Mouse (Mus musculus): Measurements from ENCODE around the gene Aplp1.

The Aplp1 gene

DNA sequence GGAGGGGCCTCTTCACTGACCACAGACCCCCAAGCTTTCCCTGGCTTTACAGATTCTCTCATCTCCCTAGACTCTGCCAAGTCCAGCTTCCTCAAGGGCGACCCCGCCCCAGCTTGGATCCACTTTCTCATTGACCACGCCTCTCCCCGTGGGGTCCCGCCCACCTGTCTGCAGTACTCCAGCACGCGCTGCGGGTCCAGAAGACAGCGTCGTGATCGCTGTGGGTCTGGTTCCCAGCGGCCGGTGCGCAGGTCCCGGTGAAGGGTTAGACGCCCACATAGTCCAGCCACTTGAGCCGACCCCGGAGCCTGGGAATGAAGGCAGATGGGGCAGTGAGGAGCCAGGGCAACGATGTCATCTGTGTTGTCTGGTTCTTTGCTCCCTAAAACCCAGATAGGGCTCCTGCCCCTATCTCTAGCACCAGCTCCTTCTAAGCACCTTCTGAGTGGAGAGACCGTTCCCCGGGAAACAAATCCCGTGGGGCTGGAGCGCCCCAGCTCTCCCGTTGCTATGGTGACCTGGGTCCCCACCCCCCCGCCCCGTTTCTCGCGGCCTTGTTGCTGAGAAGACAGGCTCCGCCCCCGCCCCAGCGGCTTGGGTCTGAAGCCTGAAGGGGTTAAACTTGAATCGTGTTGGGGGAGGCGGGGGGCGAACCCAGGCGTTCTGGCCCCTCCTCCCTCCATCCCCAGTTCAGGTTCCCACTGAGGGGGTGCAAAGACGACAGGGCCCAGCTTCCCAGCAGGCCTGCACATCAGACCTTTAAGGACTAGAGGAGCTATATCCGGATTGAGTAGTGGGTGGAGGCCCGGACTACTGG lies 973 bp downstream of the Aplp1 start:
- DNase-seq: peak; percentile 88

DNA sequence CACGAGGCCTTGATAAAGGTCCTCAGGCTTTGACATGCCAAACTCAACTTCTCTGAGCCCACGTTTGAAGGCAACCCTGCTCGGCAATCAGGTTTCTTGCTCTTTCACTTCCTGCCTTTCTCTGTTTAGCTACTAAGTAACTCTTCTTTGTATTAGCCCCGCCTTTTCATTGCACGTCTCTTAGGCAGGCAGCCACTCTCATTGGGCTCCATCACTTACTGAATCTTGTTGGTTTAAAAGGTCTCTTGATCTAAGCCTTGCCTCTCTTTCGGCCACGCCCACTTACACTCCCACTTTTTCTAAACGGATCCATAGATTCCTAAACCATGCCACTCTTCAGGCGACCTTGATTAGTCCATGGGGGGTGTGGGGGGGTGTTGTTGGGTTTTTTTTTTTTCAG lies 1.6 kb downstream of the Aplp1 start:
- no peak for DNase-seq

DNA sequence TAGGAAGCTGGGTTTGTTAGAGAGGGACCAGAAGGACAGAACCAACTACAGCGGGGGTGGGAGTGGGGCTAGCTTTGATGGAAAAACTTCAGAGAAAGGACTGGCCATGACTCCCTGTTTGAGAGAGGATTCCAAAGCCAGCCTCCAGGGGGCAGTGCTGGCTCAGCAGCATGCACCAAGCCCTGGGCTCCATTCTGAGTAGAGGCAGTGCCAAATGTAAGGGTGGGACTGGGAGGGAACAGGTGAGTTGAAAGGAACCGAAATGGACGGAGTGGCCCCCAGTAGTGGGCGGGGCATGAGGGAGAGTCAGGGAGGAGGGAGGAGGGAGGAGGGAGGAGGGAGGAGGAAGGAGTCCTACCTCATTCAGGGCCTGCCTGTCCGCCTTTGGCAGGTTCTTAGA lies 4.6 kb downstream of the Aplp1 start:
- no peak for DNase-seq

DNA sequence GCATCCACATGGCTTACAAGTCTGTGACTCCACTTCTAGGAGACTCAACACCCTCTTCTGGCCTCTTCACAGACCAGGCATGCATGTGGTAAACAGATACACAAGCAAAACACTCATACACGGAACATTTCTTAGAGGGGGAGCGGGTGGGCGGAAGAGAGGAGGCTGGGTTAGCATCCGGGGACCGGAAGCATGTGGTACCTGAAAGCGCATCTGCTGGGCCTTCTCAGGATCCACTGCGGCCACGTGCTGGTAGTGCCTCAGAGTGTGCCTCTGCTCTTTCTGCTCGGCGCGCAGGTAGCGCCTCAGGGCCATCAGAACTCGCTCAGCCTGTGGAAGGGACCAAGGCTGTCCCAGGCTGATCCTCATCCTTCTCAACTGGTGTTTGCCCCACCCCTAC lies 5.6 kb downstream of the Aplp1 start:
- no peak for DNase-seq

DNA sequence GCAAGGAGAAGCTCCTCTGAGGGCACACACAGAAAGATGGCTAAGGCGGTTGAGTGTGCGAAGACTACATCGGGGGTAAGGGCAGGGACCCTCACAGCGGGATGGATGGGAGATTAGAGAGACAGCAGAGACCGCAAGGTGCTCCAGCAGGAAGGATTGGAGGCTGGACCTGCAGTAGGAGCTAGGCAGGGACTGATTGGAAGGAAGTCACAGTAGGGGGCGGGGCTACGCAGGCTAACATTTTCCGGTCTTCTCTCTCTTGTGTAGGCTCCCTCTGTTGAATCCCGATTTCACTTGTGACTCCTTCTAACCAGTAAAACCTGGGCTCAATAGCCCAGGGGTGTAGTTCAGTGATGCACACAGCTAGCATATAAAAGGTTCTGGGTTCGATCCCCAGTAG lies 8.5 kb downstream of the Aplp1 start:
- no peak for DNase-seq

DNA sequence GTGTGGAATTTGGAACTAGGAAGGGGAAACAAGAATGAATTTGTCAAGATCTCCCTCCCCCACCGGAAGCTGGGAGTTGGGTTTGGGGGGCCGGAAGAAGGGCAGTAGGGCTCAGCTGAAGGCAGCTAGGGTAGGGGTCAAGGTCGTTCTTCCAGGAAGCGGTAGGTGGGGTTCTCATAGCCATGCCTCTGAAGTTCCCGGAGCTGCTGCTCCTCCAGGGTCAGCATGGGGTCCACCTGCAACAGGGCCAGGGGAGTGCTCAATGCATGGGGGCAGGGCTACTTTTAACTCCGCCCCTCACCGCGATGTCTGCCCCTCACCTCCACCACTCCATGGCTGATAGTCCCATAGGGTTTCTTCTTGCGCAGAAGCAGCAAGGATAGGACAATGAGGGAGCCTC lies 10.2 kb downstream of the Aplp1 start:
- no peak for DNase-seq

DNA sequence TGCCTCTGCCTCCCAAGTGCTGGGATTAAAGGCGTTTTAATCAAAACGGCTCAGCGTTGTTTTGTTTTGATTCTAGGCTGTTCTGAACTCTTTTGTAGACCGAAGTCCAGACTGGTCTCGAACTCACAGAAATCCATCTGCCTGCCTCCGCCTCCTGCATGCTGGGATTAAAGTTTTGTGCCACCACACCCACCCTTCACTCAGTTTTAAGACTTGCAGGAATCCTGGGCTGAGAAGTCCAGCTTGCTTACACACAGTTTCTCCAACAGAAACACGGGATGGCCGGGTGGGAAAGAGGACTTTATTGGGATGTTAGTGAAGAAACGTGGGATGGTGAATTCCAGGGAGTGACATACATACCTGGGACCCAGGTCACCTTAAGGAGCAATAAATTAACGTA lies 10.6 kb downstream of the Aplp1 start:
- no peak for DNase-seq

DNA sequence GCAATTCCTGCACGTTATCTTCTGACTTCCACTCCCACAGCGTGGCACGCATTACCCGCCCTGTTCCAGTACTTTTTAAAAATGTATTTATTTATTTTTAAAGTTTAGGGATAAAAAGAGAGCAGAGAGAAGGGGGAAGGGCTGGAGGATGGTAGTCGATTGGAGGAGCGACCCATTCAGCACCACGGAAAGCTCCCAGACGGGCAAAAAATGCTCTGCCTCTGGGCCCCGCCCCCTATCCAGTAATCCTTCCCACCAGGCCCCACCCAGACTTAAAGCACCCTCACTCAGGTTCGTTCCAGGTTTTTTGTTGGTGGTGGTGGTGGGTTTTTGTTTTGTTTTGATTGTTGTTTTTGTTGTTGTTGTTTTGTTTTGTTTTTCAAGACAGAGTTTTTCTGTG lies 11.1 kb downstream of the Aplp1 start:
- DNase-seq: no peak

DNA sequence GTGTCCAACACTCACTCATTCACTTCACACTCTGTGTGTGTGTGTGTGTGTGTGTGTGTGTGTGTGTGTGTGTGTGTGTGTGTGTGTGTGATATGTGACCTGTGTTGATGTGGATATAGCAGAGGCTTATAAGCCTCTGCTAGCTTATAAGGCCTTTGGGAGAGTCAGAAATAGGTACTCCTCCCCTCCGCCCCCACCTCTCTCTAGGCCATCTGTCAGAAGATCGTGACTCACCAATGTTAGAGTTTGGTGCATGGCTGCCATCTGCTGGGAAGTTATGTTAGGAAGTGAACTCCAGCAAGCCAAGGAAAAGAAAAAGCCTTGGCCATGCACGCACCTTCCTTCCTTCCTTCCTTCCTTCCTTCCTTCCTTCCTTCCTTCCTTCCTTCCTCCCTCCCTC lies 13.5 kb downstream of the Aplp1 start:
- no peak for DNase-seq

DNA sequence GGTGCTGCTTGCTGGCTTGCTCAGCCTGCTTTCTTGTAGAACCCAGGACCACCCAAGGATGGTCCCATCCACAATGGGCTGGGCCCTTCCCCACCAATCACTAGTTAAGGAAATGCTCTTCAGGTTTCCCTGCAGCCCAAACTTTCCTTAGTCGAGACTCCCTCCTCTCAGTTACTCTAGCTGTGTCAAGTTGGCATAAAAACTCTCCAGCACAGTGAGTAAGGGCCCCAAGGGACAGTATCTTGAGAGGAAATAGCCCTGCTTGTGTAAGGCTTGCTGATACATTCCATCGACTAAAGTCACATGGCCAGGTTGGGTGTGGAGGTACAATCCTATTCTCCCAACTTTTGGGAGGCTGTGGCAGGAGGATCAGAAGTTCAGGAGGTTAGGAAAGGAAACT lies 15.1 kb downstream of the Aplp1 start:
- DNase-seq: no peak

DNA sequence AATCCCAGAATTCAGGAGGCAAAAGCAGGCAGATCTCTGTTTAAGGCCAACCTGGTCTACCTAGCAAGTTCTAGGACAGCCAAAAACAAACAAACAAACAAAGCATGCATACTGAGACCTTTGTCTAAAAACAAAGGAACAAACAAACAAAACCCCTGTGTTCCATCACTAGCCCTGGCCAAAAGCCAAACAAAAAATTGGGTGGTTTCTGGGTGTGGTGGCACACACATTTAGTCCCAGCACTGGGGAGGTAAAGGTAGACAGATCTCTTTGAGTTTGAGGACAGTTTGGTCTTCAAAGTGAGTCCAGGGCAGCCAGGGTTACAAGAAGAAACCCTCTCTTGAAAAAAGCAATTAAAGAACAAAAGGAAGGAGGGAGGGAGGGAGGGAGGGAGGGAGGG lies 16.0 kb downstream of the Aplp1 start:
- DNase-seq: no peak

DNA sequence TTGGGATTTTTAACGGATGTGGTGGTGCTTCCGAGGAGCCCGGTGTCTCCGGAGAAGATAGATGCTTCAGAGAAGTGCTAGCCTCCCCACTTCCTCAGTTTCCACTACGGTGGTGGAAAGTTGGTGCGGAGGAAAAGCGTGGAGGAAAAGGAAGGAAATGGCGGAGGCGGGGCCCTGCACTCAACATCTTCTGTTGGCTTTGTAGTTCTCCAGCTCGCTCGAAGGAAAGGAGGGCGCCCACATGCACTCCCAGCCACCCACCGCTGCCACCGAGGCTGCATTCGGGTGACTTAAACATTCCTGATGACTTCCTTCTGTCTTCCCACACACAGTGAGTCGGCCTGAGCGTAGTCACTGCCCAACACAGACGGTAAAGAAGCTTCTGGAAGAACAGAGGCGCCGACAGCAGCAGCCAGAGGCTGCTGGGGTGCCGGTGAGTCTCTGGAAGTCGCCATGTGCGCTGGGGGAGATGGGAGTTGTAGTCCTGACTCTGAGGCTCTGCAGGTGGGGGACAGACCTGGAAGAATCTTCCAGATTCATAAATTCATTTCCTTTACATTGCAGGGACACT lies 22.2 kb downstream of the Aplp1 start:
- DNase-seq: peak; percentile 98

DNA sequence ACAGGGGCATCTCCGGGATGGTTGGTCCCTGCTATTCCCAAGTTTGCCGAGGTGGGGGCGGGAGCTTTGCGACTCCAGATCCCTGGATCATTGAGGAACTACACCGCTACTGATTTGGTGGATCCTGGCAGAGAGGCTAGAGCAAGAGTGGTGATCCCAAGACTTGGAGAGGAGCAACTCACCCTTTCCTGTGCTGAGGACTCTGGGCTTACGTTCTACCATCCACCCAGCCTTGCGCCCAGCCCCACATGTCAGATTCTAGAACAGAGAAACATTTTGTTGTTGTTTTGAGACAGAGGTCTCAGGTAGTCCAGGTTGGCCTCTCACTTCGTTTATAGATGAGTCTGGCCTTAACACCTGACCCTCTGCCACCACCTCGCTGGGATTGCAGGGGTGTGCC lies 22.8 kb downstream of the Aplp1 start:
- DNase-seq: no peak

DNA sequence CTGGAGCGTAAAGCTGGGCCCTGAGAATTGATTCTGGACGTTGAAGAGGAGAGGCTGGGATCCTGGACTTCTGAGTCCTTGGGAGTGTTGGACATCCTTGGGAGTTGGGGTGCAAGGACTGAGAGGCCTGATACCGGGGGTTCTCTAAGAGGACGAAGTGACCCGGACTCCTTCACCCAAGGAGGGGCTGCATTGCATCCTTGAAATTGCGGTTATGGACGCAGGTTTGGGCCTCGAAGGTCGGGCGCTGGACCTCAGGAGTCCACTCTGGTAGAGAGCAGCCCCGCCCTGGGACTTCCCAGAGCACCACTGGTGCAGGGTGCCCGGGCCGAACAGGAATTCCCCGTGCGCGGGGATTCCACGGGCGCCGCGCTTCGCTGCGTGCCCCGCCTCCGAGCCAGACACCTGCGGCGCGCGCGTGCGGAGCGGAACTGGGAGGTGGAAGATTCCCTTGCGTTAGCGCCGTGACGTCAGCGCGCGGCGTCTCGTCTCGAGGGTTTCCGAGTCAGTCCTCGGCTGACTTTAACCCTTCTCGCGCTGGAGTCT lies 23.4 kb downstream of the Aplp1 start:
- peak; percentile 99 for DNase-seq

DNA sequence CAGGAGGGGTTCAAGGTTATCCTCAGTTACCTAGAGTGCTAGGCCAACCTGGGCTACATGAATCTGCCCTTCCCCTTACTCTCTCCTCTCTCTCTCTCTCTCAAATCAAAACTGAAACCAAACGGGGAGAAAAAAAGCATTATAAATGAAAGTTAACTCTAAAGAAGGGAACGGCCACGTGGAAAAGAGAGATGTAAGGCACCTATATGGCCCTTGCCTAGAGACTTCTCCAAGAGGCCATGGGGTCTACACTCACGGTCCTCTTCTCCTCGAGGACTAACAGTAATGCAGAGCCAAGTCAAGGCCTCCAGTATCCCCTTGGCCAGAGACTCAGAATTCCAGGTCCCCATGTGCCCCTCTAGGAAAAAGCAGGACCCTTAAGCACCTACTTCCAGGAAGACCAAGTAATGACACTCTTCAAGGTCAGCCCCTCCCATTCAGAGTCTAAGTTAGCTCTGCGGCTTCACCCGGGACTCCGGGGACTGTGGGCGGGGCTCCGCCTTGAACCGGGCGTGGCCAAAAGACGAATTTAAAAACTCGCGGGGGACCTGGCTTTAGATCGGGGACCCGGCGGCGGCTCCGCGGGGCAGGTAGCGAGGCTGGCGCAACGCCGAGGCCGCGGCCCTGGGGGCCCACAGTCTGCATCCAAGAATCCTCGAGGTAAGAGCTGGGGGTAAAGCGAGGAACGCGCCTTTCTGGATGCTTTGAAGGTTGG lies 24.0 kb downstream of the Aplp1 start, which contains the start of gene Nfkbid:
Gene Nfkbid, plus strand, starts transcription at position 558 of the 715 bp plus-strand sequence.
- peak; percentile 98 for DNase-seq

DNA sequence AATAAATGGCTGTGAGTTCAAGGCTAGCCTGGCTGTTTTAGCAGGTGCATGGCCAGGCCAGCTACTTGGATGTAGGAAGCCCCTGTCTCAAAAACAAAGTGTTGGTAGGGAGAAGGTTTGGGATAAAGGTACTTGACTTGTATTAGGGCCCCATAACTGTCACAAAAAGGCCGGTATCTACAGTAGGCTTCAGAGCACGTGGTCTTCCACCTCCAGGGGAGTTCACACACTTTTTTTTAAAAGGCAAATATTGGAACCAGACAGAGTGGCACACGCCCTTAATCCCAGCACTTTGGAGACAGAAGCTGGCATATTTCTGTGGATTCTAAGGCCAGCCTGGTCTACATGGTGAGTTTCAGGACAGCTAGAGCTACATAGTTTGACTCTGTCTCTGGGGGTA lies 24.7 kb downstream of the Aplp1 start:
- no peak for DNase-seq

DNA sequence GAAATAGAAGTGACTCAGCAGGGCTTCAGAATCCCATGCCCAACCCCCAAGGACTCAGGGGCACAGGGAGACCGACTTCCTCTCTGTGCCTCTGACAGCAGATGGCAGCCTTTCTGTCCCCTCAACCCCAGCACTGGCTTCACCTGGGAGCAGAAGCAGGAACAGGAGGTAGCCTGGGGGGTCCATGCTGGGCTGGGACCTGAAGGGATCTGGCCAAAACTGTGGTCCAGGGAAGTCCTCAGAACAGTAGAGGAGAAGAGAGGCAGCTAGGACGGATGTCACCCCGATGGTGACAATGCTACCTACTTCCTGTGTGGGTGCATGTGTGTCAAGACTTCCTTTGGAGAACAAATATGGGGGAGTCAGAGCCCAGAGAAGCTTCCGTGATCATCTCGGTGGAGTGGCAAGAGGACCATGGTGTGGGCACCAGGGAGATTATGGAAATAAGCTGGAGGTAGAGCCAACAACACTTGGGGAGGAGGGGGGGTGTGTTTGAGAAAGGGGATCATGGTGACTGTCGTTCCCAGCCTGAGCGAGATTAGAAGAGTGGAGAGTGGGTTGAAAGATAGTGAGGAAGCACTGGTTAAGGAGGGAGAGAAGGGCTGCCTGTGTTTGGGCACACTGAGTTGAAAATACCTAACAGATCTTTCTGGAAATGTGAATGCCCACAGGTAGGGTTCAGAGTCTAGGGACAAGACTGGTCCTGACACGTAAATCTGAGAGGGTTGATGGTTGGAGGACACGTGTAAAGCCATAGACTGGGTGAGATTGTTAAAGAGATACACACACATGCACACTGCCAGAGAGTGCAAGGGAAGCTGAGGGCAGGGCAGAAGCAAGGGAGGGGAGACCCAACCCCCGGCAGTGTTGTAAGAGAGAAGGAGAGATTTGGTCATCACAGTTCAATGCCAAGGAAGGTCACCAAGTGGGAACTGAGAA lies 25.5 kb downstream of the Aplp1 start, which contains the start of gene Hcst:
Gene Hcst, minus strand, starts transcription at position 294 of the 939 bp plus-strand sequence.
- DNase-seq: peak; percentile 96

DNA sequence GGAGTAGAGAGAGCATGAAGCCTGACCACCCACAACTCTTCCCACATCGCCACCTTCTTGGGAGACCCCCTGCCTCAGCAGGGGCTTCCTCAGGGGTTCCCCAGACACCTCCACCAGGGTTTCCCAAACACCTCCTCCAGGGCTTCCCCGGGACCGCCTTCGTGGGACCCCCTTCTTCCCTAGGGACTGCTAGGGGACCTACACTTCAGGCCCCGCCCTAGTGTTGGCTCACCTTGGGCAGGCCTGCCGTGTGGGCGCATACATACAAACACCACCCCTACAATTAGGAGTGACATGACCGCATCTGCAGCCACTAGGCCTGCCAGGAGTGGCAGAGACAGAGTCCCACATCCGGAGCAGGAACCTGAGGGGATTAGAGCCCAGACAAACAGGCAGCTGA lies 27.5 kb downstream of the Aplp1 start:
- DNase-seq: no peak

DNA sequence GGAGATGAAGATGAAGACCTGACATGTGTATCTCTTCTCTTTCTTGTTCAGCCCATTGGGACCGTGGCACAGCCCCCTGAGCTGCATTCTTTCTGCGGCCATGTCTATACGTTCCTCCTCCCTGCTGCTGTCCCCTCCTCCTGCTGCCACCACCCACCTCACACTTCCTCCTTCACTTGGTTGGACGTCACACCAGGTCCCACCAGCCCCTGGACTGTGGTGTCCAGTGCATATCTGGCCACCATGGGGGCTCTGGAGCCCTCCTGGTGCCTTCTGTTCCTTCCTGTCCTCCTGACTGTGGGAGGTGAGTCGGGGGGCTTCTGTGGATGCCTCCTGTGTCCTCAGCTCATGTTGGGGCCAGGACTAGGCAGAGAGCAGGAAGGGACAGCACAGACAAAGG lies 31.7 kb downstream of the Aplp1 start, which contains the start of gene Tyrobp:
Gene Tyrobp, plus strand, starts transcription at position 165 of the 400 bp plus-strand sequence.
- peak; percentile 98 for DNase-seq

DNA sequence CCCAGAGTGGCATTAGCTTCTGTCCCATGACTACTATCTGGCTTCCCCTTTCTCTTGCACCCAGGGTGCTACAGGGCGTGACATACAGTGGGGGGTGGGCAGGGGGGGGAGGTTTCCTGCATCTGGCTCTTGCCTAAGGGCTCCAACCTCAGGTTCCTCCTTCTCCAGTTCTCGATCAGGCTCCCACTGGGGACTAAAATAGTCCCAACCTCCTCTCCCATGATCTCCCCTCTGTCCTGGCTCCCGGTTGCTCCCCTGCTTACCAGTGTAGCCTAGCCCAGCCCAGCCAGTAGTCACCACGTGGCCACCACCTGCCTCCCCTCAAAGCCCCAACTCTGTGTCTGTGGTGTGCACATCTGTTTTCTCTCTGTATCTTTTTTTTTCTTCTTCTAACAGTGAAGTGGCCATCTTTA lies 32.6 kb downstream of the Aplp1 start:
- peak; percentile 97 for DNase-seq

DNA sequence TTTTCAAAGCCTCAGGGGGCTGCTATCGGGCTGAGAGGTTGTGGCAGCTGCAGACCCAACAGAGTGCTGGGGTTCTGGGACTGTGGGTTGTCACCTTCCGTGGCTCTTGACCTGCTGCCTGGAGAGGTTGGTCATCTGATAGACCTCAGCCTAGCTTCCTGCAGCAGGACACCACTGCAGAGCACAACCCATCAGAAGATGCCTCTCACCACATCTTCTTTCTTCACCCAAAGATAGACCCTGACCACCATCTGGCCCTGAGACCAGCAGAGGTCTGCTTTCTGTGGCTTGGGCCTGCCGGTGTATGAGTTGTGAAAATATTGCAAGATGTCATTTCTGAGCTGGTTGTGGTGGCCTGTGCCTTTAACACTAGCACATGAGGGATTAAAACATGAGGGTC lies 34.3 kb downstream of the Aplp1 start:
- DNase-seq: no peak

DNA sequence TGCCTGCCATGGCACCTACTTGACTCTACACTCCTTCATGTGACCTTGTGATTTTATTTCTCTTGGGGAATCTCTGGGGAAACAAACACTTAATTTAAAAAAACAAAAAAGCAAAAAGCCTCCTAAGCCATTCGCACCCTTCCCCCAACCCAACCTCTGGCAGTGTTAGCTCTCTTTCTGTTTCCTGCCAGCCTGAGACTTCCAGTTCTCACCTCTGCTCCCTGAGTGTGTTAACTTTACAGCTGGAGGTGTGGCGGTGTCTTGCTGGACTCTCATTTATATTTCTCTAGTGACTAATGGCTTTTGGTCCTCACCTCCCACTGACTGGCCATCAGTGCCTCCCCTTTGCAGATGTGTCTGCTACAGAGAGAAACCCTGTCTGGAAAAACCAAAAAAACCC lies 35.5 kb downstream of the Aplp1 start:
- DNase-seq: peak; percentile 52

All from heart, adult 11 months (tissue).